Mouse (Mus musculus) gastrocnemius, adult 18-20 months (tissue): ENCODE results near the gene Cd8a. TPM values are rescaled to one million over a fixed set of nuclear protein-coding genes. Genes with fewer than 3 reads are reported as not detected.

Experiments
- total RNA-seq, 2 experiments: library from RNA; stranded (reverse); gene quantifications; 2 replicates each; pipeline ENCODE4 v1.2.3; 2021

The Cd8a gene
- total RNA-seq, 2 experiments from 2014 or later: not detected

Other genes with a start within 250 kb of the Cd8a start
- gene Thnsl2, start 229.0 kb upstream of the Cd8a start, total RNA-seq: 1 to 10 TPM; 7.6 to 9.2 TPM
- 1 to 10 TPM in 1 of 2 experiments, not detected in 1; 2.6 TPM for gene Fabp1, start 173.6 kb upstream of the Cd8a start, total RNA-seq
- 10 to 100 TPM; 26.4 to 36.1 TPM for gene Krcc1, start 101.8 kb upstream of the Cd8a start, total RNA-seq
- 100 to 1,000 TPM; 308 to 323 TPM for gene Smyd1, start 51.2 kb upstream of the Cd8a start, total RNA-seq
- not detected for gene Cd8b1, start 50.6 kb upstream of the Cd8a start, total RNA-seq
- gene Rmnd5a, start 67.2 kb downstream of the Cd8a start, total RNA-seq: 100 to 1,000 TPM; 128 to 132 TPM
- gene Rnf103, start 120.5 kb downstream of the Cd8a start, total RNA-seq: 10 to 100 TPM; 18.7 to 19.6 TPM
- gene Chmp3, start 170.4 kb downstream of the Cd8a start, total RNA-seq: 10 to 100 TPM; 40.7 to 43.3 TPM